Mouse (Mus musculus) small intestine, adult 2 months (tissue): ENCODE measurements around the gene Tmem143. TPM values are rescaled to one million over a fixed set of nuclear protein-coding genes. Genes with fewer than 3 reads are reported as not detected.

Source experiments
- H3K27ac ChIP-seq: fragments of 200-500 bp; 2 replicates; pipeline ENCODE4 v1.5.1; 2012; ENCODE audit warnings: low read depth, low read length, control low read depth, inconsistent platforms; ENCODE audit not compliant: insufficient read depth
- H3K27me3 ChIP-seq: fragments of 200-500 bp; 2 replicates; pipeline ENCODE4 v1.6.1; 2012; ENCODE audit warnings: mild to moderate bottlenecking, moderate library complexity, low read length, inconsistent platforms; ENCODE audit not compliant: control insufficient read depth, insufficient read depth
- H3K36me3 ChIP-seq: fragments of 200-500 bp; 2 replicates; pipeline ENCODE4 v1.6.1; 2012; ENCODE audit warnings: mild to moderate bottlenecking, low read length, control low read depth, inconsistent platforms; ENCODE audit not compliant: control insufficient read depth, insufficient read depth
- H3K4me1 ChIP-seq: fragments of 200-500 bp; 2 replicates; pipeline ENCODE4 v1.6.1; 2012; ENCODE audit warnings: low read length, inconsistent platforms, mixed read lengths; ENCODE audit not compliant: control insufficient read depth, insufficient read depth, insufficient read length
- H3K4me3 ChIP-seq: fragments of 200-500 bp; 2 replicates; pipeline ENCODE4 v1.5.1; 2012; ENCODE audit warnings: low read depth, mild to moderate bottlenecking, control low read depth, inconsistent platforms, low read length, moderate library complexity
- CTCF ChIP-seq: fragments of 200-500 bp; IDR thresholded peaks from 2 replicates; pipeline ENCODE4 v1.5.1; 2012; ENCODE audit warnings: low read depth, mild to moderate bottlenecking, control low read depth, inconsistent platforms, low read length, moderate library complexity, mixed read lengths; ENCODE audit not compliant: insufficient replicate concordance, insufficient read length; ENCODE audit errors: extremely low read depth
- POLR2A ChIP-seq: fragments of 200-500 bp; IDR thresholded peaks from 2 replicates; pipeline ENCODE4 v1.6.1; 2012; ENCODE audit warnings: low read depth, mild to moderate bottlenecking, control low read depth, inconsistent platforms, low read length, moderate library complexity
- WGBS: fragments of 180-500 bp; shearing (Covaris S2); methylation state at CpG from one replicate; pipeline ENCODE4 v1.1.7; 2018; 5-methylcytosine and 5-hydroxymethylcytosine counted together
- polyA plus RNA-seq: library from polyadenylated mRNA; depleted of rRNA; stranded (reverse); fragments of >200 nt; gene quantifications from 2 replicates; pipeline ENCODE4 v1.2.3, GENCODE M21; 2012

Gene Tmem143
- polyA plus RNA-seq, 1 experiment: 46.4 TPM

DNA sequence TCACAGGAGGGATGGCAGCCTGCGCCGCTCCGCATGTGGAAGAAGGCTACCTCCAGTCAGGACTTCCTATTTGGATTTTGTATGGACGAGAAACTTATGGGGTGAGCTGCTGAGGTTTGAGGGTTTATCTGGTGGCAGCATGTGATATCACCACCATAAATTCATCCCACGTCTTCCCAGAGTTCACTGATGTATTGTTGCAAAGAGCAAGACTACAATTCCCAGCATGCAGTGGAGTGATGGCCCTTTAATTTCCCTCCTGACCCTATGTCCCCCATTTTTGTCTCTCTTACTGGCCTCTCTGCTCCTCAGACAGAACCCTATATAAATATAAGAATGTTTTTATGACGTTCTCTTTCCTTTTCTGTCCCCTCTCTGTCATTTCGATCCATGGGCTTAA is 33.9 kb upstream of the Tmem143 start:
- Histone ChIP-seq H3K36me3 (no peaks in the 10 kb centered on the region), H3K4me1 (peaks cover 7% of the 10 kb centered on the region; the same call in 1 of the 2 replicates), H3K4me3 (no peak overlapping the region), H3K27ac (no peak overlapping the region), H3K27me3 (no peaks in the 10 kb centered on the region)
- TF ChIP-seq POLR2A (no peak), CTCF (no peak)
- WGBS: 81% methylated on average over 7 of the region's 7 CpGs

DNA sequence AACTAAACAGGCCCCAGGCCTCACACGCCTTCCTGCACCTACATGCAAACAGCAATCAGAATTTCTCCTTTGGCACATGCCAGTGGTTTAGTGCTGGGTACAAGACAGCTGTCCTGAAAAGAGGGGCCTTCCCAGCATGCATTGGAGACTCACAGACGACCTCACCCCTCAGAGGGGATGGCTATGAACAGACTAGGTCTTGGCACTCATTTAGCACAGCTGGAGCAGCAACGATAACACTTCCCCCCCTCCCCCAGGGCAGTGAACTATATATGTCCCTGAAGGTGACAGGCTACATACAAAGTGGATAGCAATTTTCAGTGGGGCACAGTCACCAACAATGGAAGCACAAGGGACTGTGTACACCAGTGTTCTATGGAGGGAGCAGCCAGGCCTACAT is 32.3 kb upstream of the Tmem143 start:
- H3K27ac ChIP-seq: no peak overlapping the region
- H3K4me3 ChIP-seq: no peak overlapping the region
- WGBS: 65% methylated on average over 3 of the region's 3 CpGs
- peaks cover 21% of the 10 kb centered on the region; the same call in 1 of the 2 replicates for H3K4me1 ChIP-seq
- TF ChIP-seq CTCF (no peak), POLR2A (no peak)
- no peaks in the 10 kb centered on the region for H3K27me3 ChIP-seq
- no peaks in the 10 kb centered on the region for H3K36me3 ChIP-seq

DNA sequence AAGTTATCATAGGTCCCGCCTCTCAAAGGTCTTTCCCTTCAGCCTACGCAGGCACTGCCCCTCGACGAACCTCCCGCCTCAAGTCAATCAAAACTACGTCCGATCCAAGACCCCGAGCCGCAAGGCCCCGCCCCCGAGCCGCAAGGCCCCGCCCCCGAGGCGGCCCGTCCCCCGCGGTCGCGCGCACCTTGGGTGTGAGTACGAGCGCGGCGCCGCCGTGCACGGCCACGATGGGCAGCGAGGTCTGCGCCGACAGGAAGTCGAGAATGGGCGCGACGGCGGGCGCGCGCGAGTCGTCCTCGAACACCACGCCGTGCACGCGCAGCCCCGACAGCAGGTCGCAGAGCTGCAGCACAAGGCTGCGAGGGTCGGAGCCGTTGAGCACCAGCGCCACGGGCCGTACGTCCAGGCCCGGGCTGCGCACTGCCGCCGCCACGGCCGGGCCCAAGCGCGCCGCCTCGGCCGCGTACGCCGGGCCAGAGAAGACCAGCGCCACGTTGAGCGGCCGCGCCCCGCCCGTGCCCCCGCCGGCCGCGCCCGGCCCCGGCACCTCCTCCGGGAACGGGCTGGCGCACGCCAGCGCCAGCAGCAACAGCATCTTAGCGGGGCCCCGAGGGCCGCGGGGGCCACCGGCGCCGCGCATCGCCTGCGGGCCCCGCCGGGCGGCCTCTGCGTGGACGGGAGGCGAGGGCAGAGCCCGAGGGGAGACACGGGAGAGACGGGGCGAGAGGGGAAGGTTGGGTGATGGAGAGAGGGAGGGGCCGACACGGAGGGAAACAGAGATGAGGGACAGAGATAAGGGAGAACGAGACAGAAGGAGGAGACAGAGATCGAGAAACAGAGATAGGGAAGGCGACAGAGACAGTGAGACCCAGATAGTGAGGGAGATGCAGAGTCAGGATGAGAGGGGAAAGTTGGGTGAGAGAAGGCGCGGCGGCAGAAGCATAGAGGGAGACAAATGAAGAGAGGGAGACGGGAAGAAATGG is 30.5 kb upstream of the Tmem143 start:
- peak overlapping the region; percentile 32 for H3K27ac ChIP-seq
- peaks cover 22% of the 10 kb centered on the region for H3K4me1 ChIP-seq
- H3K27me3 ChIP-seq: 0 out of 2 replicates have a peak, but pooled peaks cover 9% of the 10 kb centered on the region
- no peak for TF ChIP-seq CTCF
- peak; percentile 58 for TF ChIP-seq POLR2A
- H3K4me3 ChIP-seq: peak overlapping the region; percentile 69
- 1% methylated on average over 117 of the region's 117 CpGs for WGBS
- no peaks in the 10 kb centered on the region for H3K36me3 ChIP-seq

- Histone ChIP-seq H3K27me3 (peaks cover 15% of the 10 kb centered on the region; the same call in 1 of the 2 replicates), H3K36me3 (no peaks in the 10 kb centered on the region), H3K27ac (peak overlapping the region; percentile 71), H3K4me3 (no peak overlapping the region), H3K4me1 (peaks cover 22% of the 10 kb centered on the region)
- no peak for TF ChIP-seq CTCF
- TF ChIP-seq POLR2A: no peak
- WGBS: 33% methylated on average over 2 of the region's 2 CpGs
Measured at GRCm38 (mm10) chr7:45867871-45868270, 28.9 kb upstream of the Tmem143 start.

DNA sequence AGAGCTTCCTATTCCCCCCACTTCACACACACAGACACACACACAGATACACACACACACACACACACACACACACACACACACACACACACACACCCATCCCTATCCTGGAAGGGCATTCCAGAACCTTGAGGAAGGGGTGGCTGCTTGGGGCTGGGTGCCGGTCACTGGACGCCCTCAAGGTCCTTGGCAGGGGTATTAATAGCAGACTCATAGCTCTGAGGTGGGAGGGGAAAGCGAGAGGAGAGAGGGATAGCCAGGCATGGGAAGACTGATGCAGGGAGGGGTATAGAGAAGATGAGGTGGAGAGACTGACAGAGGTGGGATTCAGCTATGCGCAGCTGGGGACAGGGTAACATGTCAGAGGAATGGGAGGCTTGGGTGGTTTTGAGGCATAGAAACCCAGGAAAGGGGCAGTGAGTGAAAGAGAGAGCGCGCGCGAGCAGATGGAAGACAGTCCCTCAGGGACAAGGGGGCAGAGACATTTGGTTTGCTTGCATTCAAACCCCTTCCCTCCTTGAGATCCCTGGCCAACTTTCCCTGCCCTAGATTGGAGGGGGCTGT is 27.6 kb upstream of the Tmem143 start:
- Histone ChIP-seq H3K27ac (no peak overlapping the region), H3K27me3 (peaks cover 15% of the 10 kb centered on the region; the same call in 1 of the 2 replicates), H3K4me3 (no peak overlapping the region), H3K36me3 (peaks cover 2% of the 10 kb centered on the region), H3K4me1 (peaks cover 28% of the 10 kb centered on the region)
- TF ChIP-seq POLR2A (no peak), CTCF (no peak)
- 67% methylated on average over 8 of the region's 8 CpGs for WGBS

DNA sequence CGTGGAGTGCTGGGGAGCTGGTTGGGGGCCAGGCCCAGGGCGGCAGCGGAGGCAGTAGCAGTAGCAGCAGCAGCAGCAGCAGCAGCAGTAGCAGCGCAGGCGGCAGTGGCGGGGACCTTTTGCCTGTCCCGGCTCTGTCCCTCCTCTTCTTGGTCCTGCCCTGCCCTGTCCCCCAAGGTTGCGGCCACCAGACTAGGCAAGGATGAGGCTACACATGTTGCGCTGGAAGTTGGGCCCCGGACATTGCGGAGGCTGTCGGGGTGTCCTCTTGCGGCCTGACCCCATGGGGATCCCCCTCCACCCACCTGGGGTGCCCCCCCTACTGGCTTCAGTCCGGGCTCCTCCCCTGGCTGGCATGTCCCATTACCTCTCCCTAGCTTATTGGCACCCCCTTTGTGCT is 27.0 kb upstream of the Tmem143 start:
- H3K4me1 ChIP-seq: peaks cover 33% of the 10 kb centered on the region
- TF ChIP-seq CTCF: no peak
- no peak overlapping the region for H3K27ac ChIP-seq
- H3K36me3 ChIP-seq: peaks cover 8% of the 10 kb centered on the region
- no peak overlapping the region for H3K4me3 ChIP-seq
- 46% methylated on average over 11 of the region's 14 CpGs for WGBS
- peaks cover 15% of the 10 kb centered on the region; the same call in 1 of the 2 replicates for H3K27me3 ChIP-seq

- peaks cover 15% of the 10 kb centered on the region; the same call in 1 of the 2 replicates for H3K27me3 ChIP-seq
- peaks cover 36% of the 10 kb centered on the region for H3K4me1 ChIP-seq
- no peak overlapping the region for H3K4me3 ChIP-seq
- peaks cover 12% of the 10 kb centered on the region for H3K36me3 ChIP-seq
- 14% methylated on average over 30 of the region's 30 CpGs for WGBS
- no peak overlapping the region for H3K27ac ChIP-seq
- TF ChIP-seq CTCF (no peak), POLR2A (no peak)
Measured at GRCm38 (mm10) chr7:45870282-45871058, 26.3 kb upstream of the Tmem143 start.
